In the genomic region with DNA sequence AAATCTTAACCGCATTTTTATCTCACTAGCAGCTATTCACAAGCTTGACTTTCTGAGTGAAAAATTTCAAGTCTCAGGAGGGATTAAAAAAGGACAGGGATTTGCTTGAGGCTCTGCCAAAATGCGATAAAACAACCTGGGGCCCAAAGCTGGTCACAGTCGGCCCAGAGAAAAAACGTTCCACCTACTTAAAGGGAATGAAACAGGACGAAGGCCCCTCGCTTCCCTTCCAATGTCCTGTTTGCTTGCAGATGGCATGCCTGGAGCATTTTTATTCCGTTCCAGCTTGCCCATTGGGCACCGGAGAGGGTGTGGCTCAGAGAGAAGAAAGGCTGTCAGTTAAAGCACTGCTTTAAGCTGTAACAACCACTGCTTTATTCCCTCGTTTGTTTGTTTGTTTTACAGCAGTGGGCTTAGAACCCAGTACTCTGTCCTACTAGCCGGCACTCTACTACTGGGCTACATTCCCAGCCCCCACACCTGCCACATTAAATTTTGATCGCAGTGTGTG, we compare ENCODE assay signal across 7 mouse cellular contexts.
DNase-seq lines count a peak whose midpoint lies in the region; ATAC-seq and TF ChIP-seq lines count a peak whose summit lies in the region.

No protein-coding gene starts in this region.

- H3K9me3 ChIP-seq in midbrain, postnatal 0 days (ENCODE audit: low read length) = no peaks in the 10 kb centered on the region

- H3K36me3 ChIP-seq in midbrain, postnatal 0 days (ENCODE audit: insufficient read depth, low read length) = no peaks in the 10 kb centered on the region

- H3K27ac ChIP-seq in brown adipose tissue, adult 24 weeks (replicated peaks; ENCODE audit: low read depth, low read length) = peak overlapping the region; percentile 2; the same call in 1 of the 2 replicates
- H3K27ac ChIP-seq in midbrain, postnatal 0 days (ENCODE audit: low read depth, low read length) = peak overlapping the region; percentile 74

- H3K4me2 ChIP-seq in midbrain, postnatal 0 days (ENCODE audit: low read depth, low read length, poor library complexity, severe bottlenecking) = peak overlapping the region; percentile 51

- peak; percentile 54 for DNase-seq in Muller cell, postnatal 12 days (ENCODE audit: inconsistent ontology term)
- peak; percentile 18 for DNase-seq in layer of hippocampus, adult 9-10 months (ENCODE audit: low spot score)
- peak; percentile 88 for DNase-seq in midbrain, postnatal 0 days (ENCODE audit: low spot score)
- no peak for DNase-seq in ovary, postnatal 36 days (ENCODE audit: low spot score)
- DNase-seq in spleen, adult 12 weeks (ENCODE audit: low spot score) = no peak

- peak overlapping the region; percentile 19 for H3K4me3 ChIP-seq in brown adipose tissue, adult 24 weeks (ENCODE audit: insufficient read depth, low read depth, low read length)
- peak overlapping the region; percentile 36 for H3K4me3 ChIP-seq in midbrain, postnatal 0 days (ENCODE audit: low read depth, low read length)

- ATAC-seq in frontal cortex, adult (ENCODE audit: low TSS enrichment) = peak; percentile 92
- ATAC-seq in midbrain, postnatal 0 days (ENCODE audit: low FRiP score) = peak; percentile 84

- no peak for TF ChIP-seq CTCF in midbrain, postnatal 0 days (IDR thresholded peaks at IDR 0.05)

- under 1% methylated on average over 11 of the region's 11 CpGs for WGBS in midbrain, postnatal 0 days

- peak overlapping the region; percentile 37; the same call in 1 of the 2 replicates for H3K9ac ChIP-seq in midbrain, postnatal 0 days (replicated peaks; ENCODE audit: low read length, poor library complexity, severe bottlenecking)

- no peaks in the 10 kb centered on the region for H3K4me1 ChIP-seq in brown adipose tissue, adult 24 weeks (ENCODE audit: control insufficient read depth, insufficient read depth, insufficient read length, low read length)
- H3K4me1 ChIP-seq in midbrain, postnatal 0 days (ENCODE audit: insufficient read depth, low read length) = peaks cover 2% of the 10 kb centered on the region; the same call in 1 of the 2 replicates

- no peaks in the 10 kb centered on the region for H3K27me3 ChIP-seq in midbrain, postnatal 0 days (ENCODE audit: insufficient read depth, low read length)

Comparison
In these comparisons a context has a peak if more than half of its experiments do, and no peak if none do; other contexts are left out.
1. DNase-seq: peak in Muller cell, postnatal 12 days (single experiment), layer of hippocampus, adult 9-10 months (single experiment) and midbrain, postnatal 0 days (single experiment); none in ovary, postnatal 36 days (single experiment) and spleen, adult 12 weeks (single experiment).